Mouse (Mus musculus) right cerebral cortex, postnatal 25 days (tissue): ENCODE results near the gene Nfia.

Source experiments
- DNase-seq: peaks from one replicate; pipeline ENCODE4 v3.0.0; 2022

Gene Nfia

GRCm38 (mm10) chr4:98109911-98110310 is 337.4 kb downstream of the Nfia start:
- DNase-seq, result no peak

DNA sequence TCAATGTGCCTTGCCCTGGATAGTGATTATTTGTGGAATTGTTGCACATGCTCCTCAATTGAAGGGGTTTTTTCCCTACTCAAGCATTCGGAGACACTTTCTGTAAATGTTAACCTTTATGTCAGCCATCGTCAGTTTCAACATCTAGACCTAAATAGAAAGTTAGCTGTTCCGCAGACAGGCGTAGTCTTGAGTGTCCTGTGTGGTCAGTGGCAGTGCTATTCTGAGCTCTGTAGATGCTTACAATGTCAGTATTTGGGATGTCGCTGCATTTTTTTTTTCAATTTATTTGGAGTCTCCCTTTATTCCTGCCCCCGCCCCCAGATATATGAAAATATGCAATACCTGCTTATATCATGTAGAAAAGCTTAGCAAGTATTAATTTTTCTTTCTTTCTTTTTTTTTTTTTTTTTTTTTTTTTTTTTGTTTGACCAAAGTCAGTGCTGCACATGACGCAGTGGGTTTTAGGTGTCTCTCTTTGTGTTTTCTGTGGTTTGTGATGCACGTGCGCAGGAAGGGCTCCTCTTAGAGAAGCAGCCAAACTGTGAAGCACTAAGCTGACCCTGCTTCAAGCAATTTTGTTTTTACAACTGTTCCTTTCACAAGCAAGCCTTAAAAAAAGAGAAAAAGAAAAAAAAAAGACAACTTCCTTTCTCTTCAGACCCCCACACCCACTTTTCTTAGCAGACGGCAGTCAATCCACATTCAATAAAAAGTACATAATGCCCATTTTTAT is 340.9 kb downstream of the Nfia start:
- DNase-seq, result no peak

- DNase-seq, result no peak
These were observed 342.4 kb downstream of the Nfia start for GRCm38 (mm10) chr4:98114966-98115365.

GRCm38 (mm10) chr4:98115401-98115800 is 342.9 kb downstream of the Nfia start:
- DNase-seq, result no peak

DNA sequence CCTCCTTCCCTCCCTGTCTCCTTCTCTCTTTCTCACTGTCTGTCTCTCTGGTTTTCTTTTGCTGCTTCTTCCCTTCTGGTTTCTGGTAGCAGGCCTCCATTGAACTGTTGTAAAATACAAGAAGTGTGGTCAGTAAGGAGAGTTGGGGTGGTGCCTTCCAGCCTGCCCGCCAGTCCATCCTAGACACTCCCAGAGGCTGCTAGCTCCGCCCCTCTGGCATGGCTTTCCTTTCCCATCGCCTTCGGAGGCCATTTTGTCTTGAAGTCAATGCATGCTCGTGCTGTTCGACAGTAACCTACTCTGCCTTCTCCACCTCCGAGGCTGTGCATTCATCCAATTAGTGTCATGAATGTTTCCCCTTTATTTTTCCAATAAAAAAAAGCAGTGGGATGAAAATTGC is 343.5 kb downstream of the Nfia start:
- DNase-seq, result no peak

DNA sequence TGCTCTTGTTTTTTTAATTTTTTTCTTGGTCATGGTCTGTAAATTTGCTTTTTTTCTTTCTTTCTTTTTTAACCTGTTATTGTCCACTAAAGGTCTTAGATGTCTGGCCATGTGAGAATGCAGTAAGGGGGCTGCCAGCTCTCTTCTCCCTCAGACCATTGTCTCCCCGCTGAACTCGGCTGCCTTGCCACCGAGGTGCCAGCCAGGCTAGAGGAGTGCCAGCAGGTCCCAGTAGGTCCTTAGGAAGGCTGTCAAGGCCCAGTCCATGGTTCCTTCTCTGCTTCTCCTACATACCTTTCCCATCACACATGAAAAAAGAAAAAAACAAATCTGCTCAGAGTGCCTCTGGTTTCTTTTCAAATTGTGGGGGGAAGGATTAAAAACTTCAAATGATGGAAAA is 345.6 kb downstream of the Nfia start:
- DNase-seq, result no peak

- DNase-seq, result no peak
These were observed 346.5 kb downstream of the Nfia start for GRCm38 (mm10) chr4:98118761-98119675.

DNA sequence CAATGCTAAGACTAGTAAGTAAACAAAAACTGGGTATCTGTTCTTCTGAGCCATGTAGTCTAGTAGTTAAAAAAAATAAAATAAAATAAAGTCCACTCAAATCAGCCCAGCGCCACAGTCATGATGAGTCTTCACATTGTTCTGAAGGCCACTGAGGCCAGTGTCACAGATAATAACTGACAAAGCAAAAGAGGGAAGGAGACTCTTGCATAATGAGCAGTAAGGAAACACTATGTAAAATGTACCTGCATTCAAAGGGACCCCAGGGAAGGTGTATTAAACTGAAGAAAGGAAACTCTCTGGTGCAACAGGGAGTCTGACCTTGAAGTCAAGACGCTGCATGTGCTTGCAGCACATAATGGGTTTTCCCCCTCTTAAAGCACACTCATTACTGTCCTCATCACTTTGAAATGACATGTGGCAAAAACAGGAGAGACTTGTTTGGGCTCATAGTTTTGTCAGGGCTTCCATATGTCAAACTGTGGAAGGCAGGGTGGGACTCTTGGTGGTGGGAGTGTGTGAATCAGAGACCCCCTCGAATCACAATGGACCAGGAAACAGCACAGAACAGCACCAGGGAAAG is 347.5 kb downstream of the Nfia start:
- DNase-seq, result no peak

DNA sequence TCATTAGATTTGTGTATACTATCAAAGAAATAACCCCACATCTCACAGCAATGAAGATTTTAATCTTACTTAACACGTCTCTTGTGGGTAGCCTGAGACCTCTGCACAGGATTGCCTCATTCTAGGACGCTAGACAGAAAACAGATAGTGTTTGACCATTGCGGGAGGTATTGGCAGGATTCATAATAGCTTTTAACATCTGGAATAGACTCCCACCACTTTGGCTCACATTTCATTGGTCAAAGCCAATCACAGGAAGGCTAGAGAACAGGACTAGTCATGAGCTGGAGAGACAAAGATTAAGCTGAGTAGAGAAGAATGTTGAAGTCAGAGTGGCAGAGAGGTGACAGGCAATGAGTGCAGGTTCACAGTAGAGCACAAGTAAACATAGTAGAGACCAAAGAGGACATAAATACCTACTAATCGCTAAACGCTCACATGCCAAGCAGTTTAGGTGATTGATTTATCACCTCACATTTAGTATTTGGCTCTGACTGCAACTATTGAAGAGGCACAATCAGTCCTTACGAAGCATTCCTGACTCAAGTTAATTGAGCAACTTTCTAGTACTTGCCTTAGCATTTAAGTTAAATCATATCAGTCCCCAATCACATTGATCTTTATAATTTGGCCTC is 348.3 kb downstream of the Nfia start:
- DNase-seq, result no peak

GRCm38 (mm10) chr4:98126003-98126677 is 353.6 kb downstream of the Nfia start:
- no peak for DNase-seq

DNA sequence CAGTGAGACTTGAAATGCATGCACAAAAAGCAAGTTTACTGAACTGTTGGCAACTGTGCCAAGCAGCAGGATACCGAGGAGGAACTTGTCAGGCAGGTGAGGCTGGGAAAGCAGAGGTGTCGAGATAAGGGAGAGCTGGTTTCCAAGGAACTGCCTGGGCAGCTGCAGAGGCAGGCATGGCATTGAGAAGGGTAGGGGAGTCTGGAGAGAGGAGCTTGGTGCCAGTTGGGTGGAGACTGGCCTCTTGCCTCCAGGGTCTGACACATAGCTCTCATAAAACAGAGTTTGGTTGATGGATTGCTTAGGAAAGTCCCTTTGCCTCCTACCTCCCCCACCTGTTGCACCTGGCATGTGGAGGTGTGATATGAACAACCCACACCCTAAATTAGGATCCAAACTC is 358.3 kb downstream of the Nfia start:
- no peak for DNase-seq

DNA sequence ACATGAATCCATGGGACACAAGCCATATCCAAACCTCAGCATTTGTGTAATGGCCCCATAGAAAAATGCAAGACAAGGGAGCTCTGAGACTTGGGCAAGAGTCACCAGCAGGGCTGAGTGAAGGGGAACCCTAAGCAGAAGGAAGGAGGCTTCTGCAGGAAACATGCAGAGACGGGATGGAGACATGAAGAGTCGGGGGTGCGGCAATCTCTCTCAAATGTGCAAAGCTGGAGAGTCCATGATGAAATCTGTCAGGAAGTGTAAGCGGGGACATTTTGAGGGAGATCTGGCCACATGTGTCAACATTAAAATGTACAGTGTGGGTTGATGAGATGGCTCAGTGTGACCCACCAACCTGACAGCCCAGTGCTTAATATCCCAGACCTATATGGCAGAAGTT is 361.5 kb downstream of the Nfia start:
- no peak for DNase-seq

DNA sequence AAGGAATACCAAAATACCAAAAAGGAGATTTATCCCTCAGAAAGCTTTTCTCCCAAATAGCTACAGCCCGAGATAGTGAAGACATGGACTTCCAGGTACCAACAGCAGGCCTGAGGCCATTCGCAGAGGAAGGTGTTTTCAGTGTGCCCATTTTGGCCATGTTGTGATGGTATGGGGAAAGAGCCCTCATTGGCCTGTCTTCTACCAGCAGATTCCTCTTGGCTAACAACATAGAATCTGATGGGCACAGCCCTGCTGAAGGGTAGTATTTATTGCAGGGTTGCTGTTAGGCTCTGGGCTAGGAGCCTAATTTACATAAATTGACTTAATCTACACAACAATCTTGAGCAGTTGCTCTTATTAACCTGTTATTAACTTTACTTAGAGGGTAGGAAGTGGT is 363.5 kb downstream of the Nfia start:
- no peak for DNase-seq

DNA sequence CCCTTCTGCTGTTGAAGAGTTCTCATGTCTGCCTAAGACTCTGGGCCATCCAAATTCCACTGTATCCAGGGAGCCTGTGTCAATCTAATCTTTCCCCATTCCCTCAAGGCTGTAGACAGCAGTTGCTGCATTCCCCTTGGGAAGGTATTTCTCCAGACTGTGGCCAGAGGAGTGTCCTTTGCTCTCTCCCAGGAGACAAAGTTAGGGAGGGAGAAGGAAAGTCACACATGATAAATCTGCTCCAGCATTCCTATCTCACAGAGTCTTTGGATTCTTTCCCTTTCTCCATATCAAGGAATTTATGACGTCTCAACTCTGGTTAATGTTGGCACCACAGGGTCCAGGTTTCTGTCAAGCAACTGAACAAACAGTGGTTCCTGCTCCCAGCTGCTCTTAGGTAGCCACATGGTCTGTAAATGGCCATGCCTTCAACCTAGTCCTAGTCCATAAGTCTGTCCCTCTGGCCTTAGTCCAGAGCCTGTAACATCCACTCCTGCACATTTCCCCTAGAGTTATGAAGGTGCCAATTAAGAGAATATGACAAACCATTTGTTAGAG is 370.4 kb downstream of the Nfia start:
- DNase-seq, result no peak

DNA sequence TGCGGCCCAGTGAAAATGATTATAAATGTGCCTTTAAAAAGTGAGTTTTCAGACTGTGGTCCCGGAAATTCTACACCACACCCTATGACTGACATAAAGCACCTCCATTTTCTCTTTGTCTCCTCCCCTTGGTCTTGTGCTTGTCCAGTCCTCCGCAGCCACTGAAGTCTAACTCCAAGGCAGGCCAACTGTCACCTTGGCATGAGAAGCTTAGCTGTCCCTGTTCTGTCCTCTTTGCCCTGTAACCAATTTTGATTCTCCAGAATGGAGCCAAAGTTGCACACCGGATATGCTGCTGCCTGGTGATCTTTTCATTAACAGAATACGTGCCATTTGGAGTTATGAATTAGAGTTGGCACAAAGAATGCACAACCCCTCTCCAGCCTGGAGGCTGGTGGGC is 378.0 kb downstream of the Nfia start:
- DNase-seq, result no peak

- DNase-seq, result no peak
These were observed 385.4 kb downstream of the Nfia start for GRCm38 (mm10) chr4:98157921-98158320.

GRCm38 (mm10) chr4:98166379-98166778 is 393.8 kb downstream of the Nfia start:
- DNase-seq, result no peak
